Mouse (Mus musculus) B cell, adult (primary cell): ENCODE measurements around the gene BC030500. TPM values are rescaled to one million over a fixed set of nuclear protein-coding genes. Genes with fewer than 3 reads are reported as not detected.

Experiments
- total RNA-seq: library from RNA; stranded (reverse); gene quantifications from 4 replicates; pipeline ENCODE4 v1.2.4, GENCODE M21; 2023; ENCODE audit not compliant: inconsistent age

BC030500 gene
- not detected in 4 replicates for total RNA-seq

GRCm38 (mm10) chr8:58911677-58912076 lies at the start of gene BC030500:
TSS of gene BC030500 (plus strand) at chr8:58911755.

GRCm38 (mm10) chr8:58912196-58912839 lies 763 bp downstream of the BC030500 start, which contains the start of gene Galntl6:
TSS of gene Galntl6 (minus strand) at chr8:58912640.

Other genes starting within 250 kb of the BC030500 start
- gene Galntl6, start 885 bp downstream of the BC030500 start, total RNA-seq, result not detected in 4 replicates